Mouse (Mus musculus) ES-Bruce4 (cell line): ENCODE measurements at regions not wholly inside any gene's neighbourhood (a gene's known extent, or its start where the extent isn't known, plus 50 kb on each side); places are given as distances from the start of the nearest gene placed in this dataset.

Experiments
- H3K27ac ChIP-seq: 2 replicates; pipeline ENCODE4 v1.5.1; 2012; ENCODE audit warnings: low read length, inconsistent platforms; ENCODE audit not compliant: insufficient read depth
- H3K27me3 ChIP-seq: 2 replicates; pipeline ENCODE4 v1.6.1; 2012; ENCODE audit warnings: mild to moderate bottlenecking, low read length, inconsistent platforms; ENCODE audit not compliant: control insufficient read depth, poor library complexity, insufficient read depth, severe bottlenecking
- H3K36me3 ChIP-seq: 2 replicates; pipeline ENCODE4 v1.6.1; 2012; ENCODE audit warnings: inconsistent platforms, mild to moderate bottlenecking, low read length, moderate library complexity; ENCODE audit not compliant: control insufficient read depth, poor library complexity, insufficient read depth, severe bottlenecking
- H3K4me1 ChIP-seq: one replicate; pipeline ENCODE4 v1.8.1; 2011; ENCODE audit warnings: low read length; ENCODE audit not compliant: control insufficient read depth, insufficient read depth
- H3K4me3 ChIP-seq: 2 replicates; pipeline ENCODE4 v1.5.1; 2011; ENCODE audit warnings: low read depth, mild to moderate bottlenecking, low read length
- H3K9ac ChIP-seq: 2 replicates; pipeline ENCODE4 v1.6.1; 2012; ENCODE audit warnings: low read depth, mild to moderate bottlenecking, inconsistent platforms; ENCODE audit not compliant: poor library complexity, severe bottlenecking
- H3K9me3 ChIP-seq: replicated peaks from 2 replicates; pipeline ENCODE4 v1.6.1; 2012; ENCODE audit warnings: mild to moderate bottlenecking, low read length, inconsistent platforms; ENCODE audit not compliant: control insufficient read depth, poor library complexity, insufficient read depth, severe bottlenecking
- CTCF ChIP-seq: IDR thresholded peaks from one replicate; pipeline ENCODE4 v1.8.1; 2011; ENCODE audit warnings: low read depth, low read length
- EP300 ChIP-seq: IDR thresholded peaks from 2 replicates; pipeline ENCODE4 v1.6.1; 2011; ENCODE audit warnings: low read depth, low read length; ENCODE audit not compliant: insufficient read depth
- POLR2A ChIP-seq: IDR thresholded peaks from one replicate; pipeline ENCODE4 v1.8.1; 2011; ENCODE audit warnings: low read length; ENCODE audit not compliant: insufficient read depth

GRCm38 (mm10) chr10:67365158-67365557 is 80.1 kb upstream of the Nrbf2 start:
- Histone ChIP-seq H3K4me3 (no peak overlapping the region), H3K27me3 (no peaks in the 10 kb centered on the region), H3K9me3 (no peaks in the 10 kb centered on the region), H3K27ac (no peak overlapping the region), H3K9ac (no peak overlapping the region), H3K4me1 (no peaks in the 10 kb centered on the region), H3K36me3 (no peaks in the 10 kb centered on the region)
- TF ChIP-seq EP300 (no peak), POLR2A (no peak), CTCF (no peak)

GRCm38 (mm10) chr10:67372569-67373161 is 87.6 kb upstream of the Nrbf2 start:
- H3K27ac ChIP-seq, result no peak overlapping the region
- TF ChIP-seq POLR2A, result no peak
- no peak for TF ChIP-seq CTCF
- TF ChIP-seq EP300, result no peak
- no peak overlapping the region for H3K9ac ChIP-seq
- no peak overlapping the region for H3K4me3 ChIP-seq
- H3K27me3 ChIP-seq, result no peaks in the 10 kb centered on the region
- no peaks in the 10 kb centered on the region for H3K9me3 ChIP-seq
- H3K4me1 ChIP-seq, result no peaks in the 10 kb centered on the region
- H3K36me3 ChIP-seq, result no peaks in the 10 kb centered on the region

- Histone ChIP-seq H3K4me1 (no peaks in the 10 kb centered on the region), H3K27me3 (no peaks in the 10 kb centered on the region), H3K4me3 (no peak overlapping the region), H3K9ac (no peak overlapping the region), H3K9me3 (no peaks in the 10 kb centered on the region), H3K36me3 (no peaks in the 10 kb centered on the region), H3K27ac (no peak overlapping the region)
- TF ChIP-seq EP300 (no peak), POLR2A (no peak), CTCF (no peak)
Observed at GRCm38 (mm10) chr10:67376638-67377037, 91.5 kb upstream of the Nrbf2 start.

- no peaks in the 10 kb centered on the region for H3K4me1 ChIP-seq
- H3K4me3 ChIP-seq, result no peak overlapping the region
- H3K27me3 ChIP-seq, result no peaks in the 10 kb centered on the region
- no peak overlapping the region for H3K27ac ChIP-seq
- no peaks in the 10 kb centered on the region for H3K36me3 ChIP-seq
- no peak overlapping the region for H3K9ac ChIP-seq
- TF ChIP-seq POLR2A, result no peak
- TF ChIP-seq CTCF, result no peak
- no peak for TF ChIP-seq EP300
- no peaks in the 10 kb centered on the region for H3K9me3 ChIP-seq
Observed at GRCm38 (mm10) chr10:67377643-67378223, 92.6 kb upstream of the Nrbf2 start.

GRCm38 (mm10) chr10:67380174-67380573 is 95.1 kb upstream of the Nrbf2 start:
- H3K9ac ChIP-seq, result no peak overlapping the region
- no peak overlapping the region for H3K27ac ChIP-seq
- no peak for TF ChIP-seq POLR2A
- TF ChIP-seq EP300, result no peak
- no peak for TF ChIP-seq CTCF
- H3K4me3 ChIP-seq, result no peak overlapping the region
- H3K36me3 ChIP-seq, result no peaks in the 10 kb centered on the region
- no peaks in the 10 kb centered on the region for H3K9me3 ChIP-seq
- H3K27me3 ChIP-seq, result no peaks in the 10 kb centered on the region
- no peaks in the 10 kb centered on the region for H3K4me1 ChIP-seq

GRCm38 (mm10) chr10:67383352-67383751 is 98.2 kb upstream of the Nrbf2 start:
- no peaks in the 10 kb centered on the region for H3K27me3 ChIP-seq

More at GRCm38 (mm10) chr10:67383352-67383751, 98.2 kb upstream of the Nrbf2 start:
- H3K4me3 ChIP-seq, result no peak overlapping the region
- no peaks in the 10 kb centered on the region for H3K4me1 ChIP-seq
- no peak overlapping the region for H3K9ac ChIP-seq
- H3K9me3 ChIP-seq, result no peaks in the 10 kb centered on the region
- TF ChIP-seq EP300 (no peak), POLR2A (no peak), CTCF (no peak)
- H3K36me3 ChIP-seq, result no peaks in the 10 kb centered on the region
- H3K27ac ChIP-seq, result no peak overlapping the region
